Mouse (Mus musculus): ENCODE data around the gene Crkl. TPM values are rescaled to one million over a fixed set of nuclear protein-coding genes. Genes with fewer than 3 reads are reported as not detected.
"Not testable (repeated sequence)": the region's sequence is repeated elsewhere in the genome, so short reads cannot be mapped to it uniquely, and the experiment has no call there.

Crkl gene
- polyA plus RNA-seq, 1 experiment from 2014 or later, result 85.5 TPM

GRCm38 (mm10) chr16:17491896-17492561 lies 40.2 kb downstream of the Crkl start:
- ATAC-seq (ENCODE audit: low FRiP score), result no peak
- no peak overlapping the region for H3K9ac ChIP-seq (ENCODE audit: low read length)
- H3K4me1 ChIP-seq (ENCODE audit: control insufficient read depth, insufficient read depth, low read length), result peaks cover 11% of the 10 kb centered on the region
- DNase-seq (ENCODE audit: low spot score, missing footprints), result no peak
- no peak overlapping the region for H3K27ac ChIP-seq (ENCODE audit: low read depth, low read length)
- 72% methylated on average over 5 of the region's 5 CpGs for WGBS
- H3K4me2 ChIP-seq, result no peak overlapping the region
- H3K4me3 ChIP-seq (ENCODE audit: low read depth, low read length), result no peak overlapping the region
- peaks cover 11% of the 10 kb centered on the region; the same call in 1 of the 2 replicates for H3K27me3 ChIP-seq (ENCODE audit: control insufficient read depth, insufficient read depth, low read length)
- H3K36me3 ChIP-seq (ENCODE audit: control insufficient read depth, insufficient read depth, low read length), result no peaks in the 10 kb centered on the region
- H3K9me3 ChIP-seq (ENCODE audit: control insufficient read depth, low read length), result no peaks in the 10 kb centered on the region

- H3K27ac ChIP-seq (ENCODE audit: low read depth, low read length), result no peak overlapping the region
- peaks cover 8% of the 10 kb centered on the region for H3K4me1 ChIP-seq (ENCODE audit: control insufficient read depth, insufficient read depth, low read length)
- WGBS, result 68% methylated on average over 2 of the region's 2 CpGs
- no peak for ATAC-seq (ENCODE audit: low FRiP score)
- no peak overlapping the region for H3K9ac ChIP-seq (ENCODE audit: low read length)
- H3K9me3 ChIP-seq (ENCODE audit: control insufficient read depth, low read length), result no peaks in the 10 kb centered on the region
- no peaks in the 10 kb centered on the region for H3K27me3 ChIP-seq (ENCODE audit: control insufficient read depth, insufficient read depth, low read length)
- H3K4me2 ChIP-seq, result no peak overlapping the region
- DNase-seq (ENCODE audit: low spot score, missing footprints), result no peak
- H3K4me3 ChIP-seq (ENCODE audit: low read depth, low read length), result no peak overlapping the region
- H3K36me3 ChIP-seq (ENCODE audit: control insufficient read depth, insufficient read depth, low read length), result no peaks in the 10 kb centered on the region
These were observed 44.9 kb downstream of the Crkl start for GRCm38 (mm10) chr16:17496499-17497305.

GRCm38 (mm10) chr16:17499249-17499883 lies 47.6 kb downstream of the Crkl start:
- H3K4me1 ChIP-seq (ENCODE audit: control insufficient read depth, insufficient read depth, low read length), result peaks cover 8% of the 10 kb centered on the region
- no peaks in the 10 kb centered on the region for H3K9me3 ChIP-seq (ENCODE audit: control insufficient read depth, low read length)
- H3K27me3 ChIP-seq (ENCODE audit: control insufficient read depth, insufficient read depth, low read length), result no peaks in the 10 kb centered on the region
- H3K9ac ChIP-seq (ENCODE audit: low read length), result peak overlapping the region; percentile 44; the same call in 1 of the 2 replicates
- no peak overlapping the region for H3K4me3 ChIP-seq (ENCODE audit: low read depth, low read length)
- peak overlapping the region; percentile 14; the same call in 1 of the 2 replicates for H3K27ac ChIP-seq (ENCODE audit: low read depth, low read length)
- DNase-seq (ENCODE audit: low spot score, missing footprints), result peak; percentile 90
- WGBS, result 11% methylated on average over 10 of the region's 10 CpGs
- H3K36me3 ChIP-seq (ENCODE audit: control insufficient read depth, insufficient read depth, low read length), result no peaks in the 10 kb centered on the region
- peak overlapping the region; percentile 15; the same call in 1 of the 2 replicates for H3K4me2 ChIP-seq
- ATAC-seq (ENCODE audit: low FRiP score), result peak; percentile 94

GRCm38 (mm10) chr16:17502681-17503080 lies 50.9 kb downstream of the Crkl start:
- no peaks in the 10 kb centered on the region for H3K27me3 ChIP-seq (ENCODE audit: control insufficient read depth, insufficient read depth, low read length)
- H3K9me3 ChIP-seq (ENCODE audit: control insufficient read depth, low read length), result no peaks in the 10 kb centered on the region
- WGBS, result 88% methylated on average over 4 of the region's 4 CpGs
- peaks cover 8% of the 10 kb centered on the region for H3K4me1 ChIP-seq (ENCODE audit: control insufficient read depth, insufficient read depth, low read length)
- H3K36me3 ChIP-seq (ENCODE audit: control insufficient read depth, insufficient read depth, low read length), result no peaks in the 10 kb centered on the region
- no peak overlapping the region for H3K27ac ChIP-seq (ENCODE audit: low read depth, low read length)
- no peak overlapping the region for H3K4me3 ChIP-seq (ENCODE audit: low read depth, low read length)
- no peak overlapping the region for H3K4me2 ChIP-seq
- no peak for DNase-seq (ENCODE audit: low spot score, missing footprints)
- ATAC-seq (ENCODE audit: low FRiP score), result no peak
- no peak overlapping the region for H3K9ac ChIP-seq (ENCODE audit: low read length)

GRCm38 (mm10) chr16:17507018-17507552 lies 55.3 kb downstream of the Crkl start:
- no peaks in the 10 kb centered on the region for H3K27me3 ChIP-seq (ENCODE audit: control insufficient read depth, insufficient read depth, low read length)
- no peak overlapping the region for H3K27ac ChIP-seq (ENCODE audit: low read depth, low read length)
- no peak overlapping the region for H3K4me3 ChIP-seq (ENCODE audit: low read depth, low read length)
- ATAC-seq (ENCODE audit: low FRiP score) (no peak), DNase-seq (ENCODE audit: low spot score, missing footprints) (no peak)
- WGBS, result 90% methylated on average over 5 of the region's 5 CpGs
- no peaks in the 10 kb centered on the region for H3K9me3 ChIP-seq (ENCODE audit: control insufficient read depth, low read length)
- no peaks in the 10 kb centered on the region for H3K36me3 ChIP-seq (ENCODE audit: control insufficient read depth, insufficient read depth, low read length)
- H3K9ac ChIP-seq (ENCODE audit: low read length), result no peak overlapping the region
- no peak overlapping the region for H3K4me2 ChIP-seq
- H3K4me1 ChIP-seq (ENCODE audit: control insufficient read depth, insufficient read depth, low read length), result peaks cover 10% of the 10 kb centered on the region

GRCm38 (mm10) chr16:17508031-17508430 lies 56.2 kb downstream of the Crkl start:
- WGBS, result 35% methylated on average over 3 of the region's 3 CpGs
- not testable (repeated sequence) for DNase-seq (ENCODE audit: low spot score, missing footprints); H3K27me3 ChIP-seq (ENCODE audit: control insufficient read depth, insufficient read depth, low read length); H3K9me3 ChIP-seq (ENCODE audit: control insufficient read depth, low read length); H3K36me3 ChIP-seq (ENCODE audit: control insufficient read depth, insufficient read depth, low read length)
- peak; percentile 1; the same call in 1 of the 2 replicates for ATAC-seq (ENCODE audit: low FRiP score)
- H3K9ac ChIP-seq (ENCODE audit: low read length), result peak overlapping the region; percentile 87
- peaks cover 10% of the 10 kb centered on the region for H3K4me1 ChIP-seq (ENCODE audit: control insufficient read depth, insufficient read depth, low read length)
- H3K27ac ChIP-seq (ENCODE audit: low read depth, low read length), result peak overlapping the region; percentile 68; the same call in 1 of the 2 replicates
- peak overlapping the region; percentile 76 for H3K4me3 ChIP-seq (ENCODE audit: low read depth, low read length)
- peak overlapping the region; percentile 78 for H3K4me2 ChIP-seq

- peak within 1 kb of the TSS; percentile 76 for H3K4me3 ChIP-seq (ENCODE audit: low read depth, low read length)
- H3K36me3 ChIP-seq (ENCODE audit: control insufficient read depth, insufficient read depth, low read length), result peaks cover 4% of the 10 kb centered on the region; the same call in 1 of the 2 replicates
- no peaks in the 10 kb centered on the region for H3K9me3 ChIP-seq (ENCODE audit: control insufficient read depth, low read length)
- WGBS, result under 1% methylated on average over 50 of the region's 50 CpGs
- H3K4me2 ChIP-seq, result peak within 1 kb of the TSS; percentile 78
- no peaks in the 10 kb centered on the region for H3K27me3 ChIP-seq (ENCODE audit: control insufficient read depth, insufficient read depth, low read length)
- H3K9ac ChIP-seq (ENCODE audit: low read length), result peak within 1 kb of the TSS; percentile 87
- peaks cover 10% of the 10 kb centered on the region for H3K4me1 ChIP-seq (ENCODE audit: control insufficient read depth, insufficient read depth, low read length)
- peak within 1 kb of the TSS; percentile 68 for H3K27ac ChIP-seq (ENCODE audit: low read depth, low read length)
- ATAC-seq (ENCODE audit: low FRiP score) (peak; percentile 98), DNase-seq (ENCODE audit: low spot score, missing footprints) (peak; percentile 99)
These were observed 56.9 kb downstream of the Crkl start, which contains the start of gene Lztr1 for GRCm38 (mm10) chr16:17508546-17509239. Gene Lztr1 (plus strand): TSS chr16:17508688.

GRCm38 (mm10) chr16:17509240-17509597 lies 57.4 kb downstream of the Crkl start:
- Histone ChIP-seq H3K9ac (ENCODE audit: low read length) (peak overlapping the region; percentile 87), H3K4me1 (ENCODE audit: control insufficient read depth, insufficient read depth, low read length) (peaks cover 10% of the 10 kb centered on the region), H3K27me3 (ENCODE audit: control insufficient read depth, insufficient read depth, low read length) (no peaks in the 10 kb centered on the region), H3K4me2 (peak overlapping the region; percentile 78), H3K27ac (ENCODE audit: low read depth, low read length) (no peak overlapping the region), H3K4me3 (ENCODE audit: low read depth, low read length) (peak overlapping the region; percentile 76), H3K9me3 (ENCODE audit: control insufficient read depth, low read length) (no peaks in the 10 kb centered on the region), H3K36me3 (ENCODE audit: control insufficient read depth, insufficient read depth, low read length) (peaks cover 4% of the 10 kb centered on the region; the same call in 1 of the 2 replicates)
- DNase-seq (ENCODE audit: low spot score, missing footprints), result peak; percentile 88
- ATAC-seq (ENCODE audit: low FRiP score), result no peak
- WGBS, result 14% methylated on average over 9 of the region's 9 CpGs

Measured in midbrain, embryonic 11.5 days (tissue).